Mouse (Mus musculus) heart, embryonic 14.5 days (tissue): ENCODE measurements around the gene Il34. TPM values are rescaled to one million over a fixed set of nuclear protein-coding genes. Genes with fewer than 3 reads are reported as not detected.

ENCODE experiments used
- ATAC-seq: fragments of 200-750 bp; cut with Nextera tagmentation; 2 replicates; pipeline ENCODE4 v1.8.0; 2017; ENCODE audit warnings: low read depth, moderate TSS enrichment; ENCODE audit not compliant: insufficient number of reproducible peaks, insufficient read depth, low FRiP score
- H3K27ac ChIP-seq, 2 experiments: fragments of 200-500 bp in 1 of 2; fragments of 300-500 bp in 1 of 2; sonication (generic) in 1 of 2; replicated peaks in 1 of 2; 2 replicates each; pipeline ENCODE4 v1.5.1; 2012 to 2014; ENCODE audit warnings: low read depth in 2 of 2, low read length in 2 of 2, control low read depth in 1 of 2, mild to moderate bottlenecking in 1 of 2, mixed read lengths in 1 of 2; ENCODE audit not compliant: control insufficient read depth in 1 of 2, insufficient read depth in 1 of 2
- H3K27me3 ChIP-seq: fragments of 300-500 bp; sonication (generic); 2 replicates; pipeline ENCODE4 v1.6.1; 2014; ENCODE audit warnings: mild to moderate bottlenecking, low read length, control low read depth; ENCODE audit not compliant: control insufficient read depth, insufficient read depth
- H3K36me3 ChIP-seq: fragments of 300-500 bp; sonication (generic); 2 replicates; pipeline ENCODE4 v1.6.1; 2014; ENCODE audit warnings: mild to moderate bottlenecking, control low read depth, low read length, mixed read lengths; ENCODE audit not compliant: control insufficient read depth, insufficient read depth
- H3K4me1 ChIP-seq, 2 experiments: fragments of 200-500 bp in 1 of 2; fragments of 300-500 bp in 1 of 2; sonication (generic) in 1 of 2; 2 replicates each; pipeline ENCODE4 v1.6.1; 2012 to 2014; ENCODE audit warnings: low read length in 2 of 2, control low read depth in 1 of 2, mixed read lengths in 1 of 2; ENCODE audit not compliant: control insufficient read depth in 2 of 2, insufficient read depth in 2 of 2
- H3K4me2 ChIP-seq: fragments of 300-500 bp; sonication (generic); 2 replicates; pipeline ENCODE4 v1.6.1; 2014; ENCODE audit warnings: mild to moderate bottlenecking, low read length
- H3K4me3 ChIP-seq, 2 experiments: fragments of 200-500 bp in 1 of 2; fragments of 300-500 bp in 1 of 2; sonication (generic) in 1 of 2; 2 replicates each; pipeline ENCODE4 v1.5.1; 2012 to 2014; ENCODE audit warnings: low read length in 2 of 2, mild to moderate bottlenecking in 2 of 2, control low read depth in 1 of 2, low read depth in 1 of 2, moderate library complexity in 1 of 2; ENCODE audit not compliant: control insufficient read depth in 1 of 2, insufficient read depth in 1 of 2
- H3K9ac ChIP-seq: fragments of 300-500 bp; sonication (generic); 2 replicates; pipeline ENCODE4 v1.6.1; 2014; ENCODE audit warnings: mild to moderate bottlenecking, low read length
- H3K9me3 ChIP-seq: fragments of 300-500 bp; sonication (generic); 2 replicates; pipeline ENCODE4 v1.6.1; 2016; ENCODE audit warnings: low read length, control low read depth; ENCODE audit not compliant: control insufficient read depth
- WGBS: fragments of 180-500 bp; shearing (Covaris S2); extraction: QIAGEN DNeasy Blood & Tissue Kit; methylation state at CpG from one replicate; pipeline ENCODE4 v1.1.7; 2014; 5-methylcytosine and 5-hydroxymethylcytosine counted together
- polyA plus RNA-seq: library from polyadenylated mRNA; unstranded; fragments of >200 nt; fragmentation: Nextera tagmentation; extraction: Ambion mirVana; gene quantifications from 2 replicates; pipeline ENCODE4 v1.2.1, GENCODE M21; 2014

Gene Il34
- polyA plus RNA-seq, result 0.24 and 0.49 TPM in 2 replicates

GRCm38 (mm10) chr8:110805669-110806068, at the start of gene Il34:
Gene Il34, minus strand, starts transcription at chr8:110805924.
- Histone ChIP-seq H3K9me3 (no peaks in the 10 kb centered on the region), H3K4me2 (no peak within 1 kb of the TSS), H3K36me3 (peaks cover 19% of the 10 kb centered on the region), H3K27me3 (no peaks in the 10 kb centered on the region), H3K9ac (no peak within 1 kb of the TSS), H3K4me3 (no peak within 1 kb of the TSS), H3K4me1 (peaks cover 9 to 14% of the 10 kb centered on the region in 2 experiments), H3K27ac (no peak within 1 kb of the TSS)
- ATAC-seq, result no peak
- 26% methylated on average over 12 of the region's 12 CpGs for whole genome bisulfite sequencing

- H3K36me3 ChIP-seq, result peaks cover 70% of the 10 kb centered on the region
- 94% methylated on average over 10 of the region's 10 CpGs for WGBS
- no peak overlapping the region for H3K9ac ChIP-seq
These were observed 45.5 kb upstream of the Il34 start for GRCm38 (mm10) chr8:110851186-110851585.

GRCm38 (mm10) chr8:110847645-110848495, 42.1 kb upstream of the Il34 start:
- no peak for ATAC-seq
- H3K4me2 ChIP-seq, result peak overlapping the region; percentile 87
- H3K9ac ChIP-seq, result peak overlapping the region; percentile 91
- H3K27me3 ChIP-seq, result no peaks in the 10 kb centered on the region
- H3K9me3 ChIP-seq, result no peaks in the 10 kb centered on the region
- 28% methylated on average over 14 of the region's 14 CpGs for WGBS
- H3K4me1 ChIP-seq, result peaks cover 5 to 19% of the 10 kb centered on the region in 2 experiments
- H3K27ac ChIP-seq, result no peak overlapping the region
- peak overlapping the region; percentile 76 to 100; a peak in 3 of 4 replicates for H3K4me3 ChIP-seq
- H3K36me3 ChIP-seq, result peaks cover 59% of the 10 kb centered on the region

More at GRCm38 (mm10) chr8:110851186-110851585, 45.5 kb upstream of the Il34 start:
- H3K4me2 ChIP-seq, result no peak overlapping the region
- peaks cover 2 to 9% of the 10 kb centered on the region in 2 experiments; a peak in 2 of 4 replicates for H3K4me1 ChIP-seq
- ATAC-seq, result no peak
- H3K27me3 ChIP-seq, result no peaks in the 10 kb centered on the region
- no peaks in the 10 kb centered on the region for H3K9me3 ChIP-seq
- H3K27ac ChIP-seq, result no peak overlapping the region
- no peak overlapping the region for H3K4me3 ChIP-seq

GRCm38 (mm10) chr8:110847171-110847549, 41.4 kb upstream of the Il34 start:
- peak overlapping the region; percentile 91 for H3K9ac ChIP-seq
- WGBS, result under 1% methylated on average over 13 of the region's 13 CpGs
- peaks cover 5 to 19% of the 10 kb centered on the region in 2 experiments for H3K4me1 ChIP-seq
- peaks cover 59% of the 10 kb centered on the region for H3K36me3 ChIP-seq
- H3K27me3 ChIP-seq, result no peaks in the 10 kb centered on the region
- peak overlapping the region; percentile 82 to 87 for H3K27ac ChIP-seq
- no peak for ATAC-seq
- H3K4me3 ChIP-seq, result peak overlapping the region; percentile 76 to 100
- H3K4me2 ChIP-seq, result peak overlapping the region; percentile 87
- no peaks in the 10 kb centered on the region for H3K9me3 ChIP-seq

- Histone ChIP-seq H3K4me3 (peak within 1 kb of the TSS; percentile 76 to 100), H3K27me3 (no peaks in the 10 kb centered on the region), H3K9me3 (no peaks in the 10 kb centered on the region), H3K4me1 (peaks cover 5 to 19% of the 10 kb centered on the region in 2 experiments), H3K4me2 (peak within 1 kb of the TSS; percentile 87), H3K36me3 (peaks cover 57% of the 10 kb centered on the region), H3K9ac (peak within 1 kb of the TSS; percentile 91), H3K27ac (peak within 1 kb of the TSS; percentile 82 to 87)
- under 1% methylated on average over 53 of the region's 53 CpGs for WGBS
- ATAC-seq, result peak; percentile 73
These were observed 40.9 kb upstream of the Il34 start, which contains the start of the genes Cog4 and Sf3b3 for GRCm38 (mm10) chr8:110846405-110847170. Gene Cog4, plus strand, starts transcription at chr8:110846600. Gene Sf3b3, minus strand, starts transcription at chr8:110846787.

GRCm38 (mm10) chr8:110845821-110846404, 40.2 kb upstream of the Il34 start:
- Histone ChIP-seq H3K9ac (peak overlapping the region; percentile 91), H3K9me3 (no peaks in the 10 kb centered on the region), H3K4me3 (peak overlapping the region; percentile 76 to 100), H3K27me3 (no peaks in the 10 kb centered on the region), H3K4me1 (peaks cover 5 to 19% of the 10 kb centered on the region in 2 experiments), H3K36me3 (peaks cover 57% of the 10 kb centered on the region), H3K27ac (peak overlapping the region; percentile 82 to 87), H3K4me2 (peak overlapping the region; percentile 87)
- 8% methylated on average over 17 of the region's 17 CpGs for WGBS
- ATAC-seq, result no peak

GRCm38 (mm10) chr8:110844941-110845340, 39.2 kb upstream of the Il34 start:
- H3K9ac ChIP-seq, result peak overlapping the region; percentile 91; the same call in 1 of the 2 replicates
- H3K27ac ChIP-seq, result no peak overlapping the region
- H3K36me3 ChIP-seq, result peaks cover 57% of the 10 kb centered on the region
- H3K4me3 ChIP-seq, result peak overlapping the region in 1 of 2 experiments; percentile 76; a peak in 2 of 4 replicates
- peaks cover 5 to 19% of the 10 kb centered on the region in 2 experiments for H3K4me1 ChIP-seq
- no peaks in the 10 kb centered on the region for H3K9me3 ChIP-seq
- H3K27me3 ChIP-seq, result no peaks in the 10 kb centered on the region
- 88% methylated on average over 3 of the region's 3 CpGs for WGBS
- ATAC-seq, result no peak
- peak overlapping the region; percentile 87 for H3K4me2 ChIP-seq
